Mouse (Mus musculus) MEL (cell line): ENCODE measurements around the gene P2rx3. TPM values are rescaled to one million over a fixed set of nuclear protein-coding genes. Genes with fewer than 3 reads are reported as not detected.

Experiments
- DNase-seq: peaks from one replicate; pipeline ENCODE4 v3.0.0; 2011; ENCODE audit warnings: low read depth, low spot score
- H3K27ac ChIP-seq: 2 replicates; pipeline ENCODE4 v1.5.1; 2012; ENCODE audit warnings: low read depth, mild to moderate bottlenecking, control low read depth, low read length, moderate library complexity; ENCODE audit not compliant: control insufficient read depth
- H3K27me3 ChIP-seq, 2 experiments: fragments of 150-350 bp in 1 of 2; sonication (generic) in 1 of 2; 2 replicates each; pipeline ENCODE4 v1.6.1; 2012; ENCODE audit warnings: low read length in 2 of 2, mild to moderate bottlenecking in 2 of 2, improper control_type of control experiment in 1 of 2, moderate library complexity in 1 of 2; ENCODE audit not compliant: insufficient read depth in 2 of 2, control insufficient read depth in 1 of 2
- H3K36me3 ChIP-seq, 2 experiments: 2 replicates each; pipeline ENCODE4 v1.6.1; 2012 to 2014; ENCODE audit warnings: low read length in 2 of 2, improper control_type of control experiment in 1 of 2, inconsistent platforms in 1 of 2, mild to moderate bottlenecking in 1 of 2; ENCODE audit not compliant: insufficient read depth in 2 of 2, control insufficient read depth in 1 of 2
- H3K4me1 ChIP-seq, 2 experiments: fragments of 150-350 bp in 1 of 2; sonication (generic) in 1 of 2; 2 replicates each; pipeline ENCODE4 v1.6.1; 2012; ENCODE audit warnings: low read length in 2 of 2, improper control_type of control experiment in 1 of 2, mild to moderate bottlenecking in 1 of 2; ENCODE audit not compliant: insufficient read depth in 2 of 2, control insufficient read depth in 1 of 2
- H3K4me3 ChIP-seq, 2 experiments: fragments of 150-350 bp in 1 of 2; sonication (generic) in 1 of 2; 2 replicates each; pipeline ENCODE4 v1.5.1; 2012; ENCODE audit warnings: low read depth in 2 of 2, low read length in 2 of 2, mild to moderate bottlenecking in 2 of 2, moderate library complexity in 2 of 2, control low read depth in 1 of 2, improper control_type of control experiment in 1 of 2; ENCODE audit not compliant: control insufficient read depth in 1 of 2, insufficient read depth in 1 of 2
- H3K79me2 ChIP-seq: 2 replicates; pipeline ENCODE4 v1.6.1; 2012; ENCODE audit warnings: mild to moderate bottlenecking, low read length, moderate library complexity; ENCODE audit not compliant: control insufficient read depth, poor library complexity, insufficient read depth
- H3K9ac ChIP-seq: 2 replicates; pipeline ENCODE4 v1.6.1; 2012; ENCODE audit warnings: low read depth, mild to moderate bottlenecking, control low read depth, low read length, moderate library complexity; ENCODE audit not compliant: control insufficient read depth, poor library complexity, severe bottlenecking
- H3K9me3 ChIP-seq: fragments of 150-350 bp; sonication (generic); replicated peaks from 2 replicates; pipeline ENCODE4 v1.6.1; 2012; ENCODE audit warnings: mild to moderate bottlenecking, low read length, improper control_type of control experiment, moderate library complexity; ENCODE audit not compliant: insufficient read depth
- BHLHE40 ChIP-seq: IDR thresholded peaks from 2 replicates; pipeline ENCODE4 v1.6.1; 2012; ENCODE audit warnings: low read depth, mild to moderate bottlenecking, inconsistent platforms, low read length, improper control_type of control experiment, borderline replicate concordance
- E2F4 ChIP-seq: IDR thresholded peaks from 2 replicates; pipeline ENCODE4 v1.6.1; 2011; ENCODE audit warnings: low read depth, low read length, improper control_type of control experiment, borderline replicate concordance
- ETS1 ChIP-seq: IDR thresholded peaks from 2 replicates; pipeline ENCODE4 v1.6.1; 2012; ENCODE audit warnings: low read depth, mild to moderate bottlenecking, inconsistent platforms, low read length, improper control_type of control experiment, moderate library complexity
- GATA1 ChIP-seq: IDR thresholded peaks from 2 replicates; pipeline ENCODE4 v1.6.1; 2011; ENCODE audit warnings: low read depth, low read length, improper control_type of control experiment
- KAT2A ChIP-seq: conservative IDR thresholded peaks from 2 replicates; pipeline ENCODE4 v1.6.1; 2012; ENCODE audit warnings: low read depth, low read length, improper control_type of control experiment, inconsistent platforms
- MAZ ChIP-seq: IDR thresholded peaks from 2 replicates; pipeline ENCODE4 v1.6.1; 2012; ENCODE audit warnings: low read depth, mild to moderate bottlenecking, inconsistent platforms, low read length, improper control_type of control experiment
- MXI1 ChIP-seq: IDR thresholded peaks from 2 replicates; pipeline ENCODE4 v1.6.1; 2011; ENCODE audit warnings: mild to moderate bottlenecking, low read depth, low read length, improper control_type of control experiment
- MYB ChIP-seq: IDR thresholded peaks from 2 replicates; pipeline ENCODE4 v1.6.1; 2011; ENCODE audit warnings: mild to moderate bottlenecking, low read depth, low read length, improper control_type of control experiment
- NELFE ChIP-seq: IDR thresholded peaks from 2 replicates; pipeline ENCODE4 v1.6.1; 2011; ENCODE audit warnings: low read depth, low read length, improper control_type of control experiment
- POLR2A ChIP-seq, 2 experiments: IDR thresholded peaks; 2 replicates each; pipeline ENCODE4 v1.6.1; 2011 to 2012; ENCODE audit warnings: low read length in 2 of 2, mild to moderate bottlenecking in 2 of 2, control low read depth in 1 of 2, improper control_type of control experiment in 1 of 2, low read depth in 1 of 2, moderate library complexity in 1 of 2; ENCODE audit not compliant: control insufficient read depth in 1 of 2, insufficient read depth in 1 of 2, poor library complexity in 1 of 2
- POLR2AphosphoS5 ChIP-seq: IDR thresholded peaks from 2 replicates; pipeline ENCODE4 v1.6.1; 2012; ENCODE audit warnings: low read depth, borderline replicate concordance, mild to moderate bottlenecking, inconsistent platforms, low read length, moderate library complexity, mixed read lengths
- RCOR1 ChIP-seq: IDR thresholded peaks from 2 replicates; pipeline ENCODE4 v1.6.1; 2012; ENCODE audit warnings: low read depth, mild to moderate bottlenecking, inconsistent platforms, low read length, improper control_type of control experiment
- SIN3A ChIP-seq: IDR thresholded peaks from 2 replicates; pipeline ENCODE4 v1.6.1; 2012; ENCODE audit warnings: low read length, improper control_type of control experiment, inconsistent platforms
- TCF12 ChIP-seq: IDR thresholded peaks from 2 replicates; pipeline ENCODE4 v1.6.1; 2014; ENCODE audit warnings: low read depth, mild to moderate bottlenecking, inconsistent platforms, low read length, improper control_type of control experiment, moderate library complexity
- UBTF ChIP-seq: IDR thresholded peaks from 2 replicates; pipeline ENCODE4 v1.6.1; 2012; ENCODE audit warnings: low read depth, mild to moderate bottlenecking, inconsistent platforms, low read length, improper control_type of control experiment, moderate library complexity, borderline replicate concordance; ENCODE audit not compliant: insufficient read depth
- USF1 ChIP-seq: IDR thresholded peaks from 2 replicates; pipeline ENCODE4 v1.6.1; 2014; ENCODE audit warnings: low read depth, mild to moderate bottlenecking, inconsistent platforms, low read length, improper control_type of control experiment, moderate library complexity
- ZC3H11A ChIP-seq: IDR thresholded peaks from 2 replicates; pipeline ENCODE4 v1.6.1; 2012; ENCODE audit warnings: low read depth, mild to moderate bottlenecking, inconsistent platforms, low read length, improper control_type of control experiment
- ZMIZ1 ChIP-seq: IDR thresholded peaks from 2 replicates; pipeline ENCODE4 v1.6.1; 2012; ENCODE audit warnings: low read depth, mild to moderate bottlenecking, inconsistent platforms, low read length, improper control_type of control experiment, moderate library complexity
- ZNF384 ChIP-seq: IDR thresholded peaks from 2 replicates; pipeline ENCODE4 v1.6.1; 2012; ENCODE audit warnings: low read depth, mild to moderate bottlenecking, inconsistent platforms, low read length, improper control_type of control experiment
- polyA plus RNA-seq, 2 experiments: library from polyadenylated mRNA; stranded (reverse) in 1 of 2; unstranded in 1 of 2; fragments of >175 nt in 1 of 2; fragments of >200 nt in 1 of 2; gene quantifications; 2 replicates each; pipeline versions ENCODE4 v1.2.1 to v1.2.4; 2012; ENCODE audit warnings: low replicate concordance in 2 of 2, low read depth in 1 of 2; ENCODE audit not compliant: insufficient read length in 2 of 2, insufficient read depth in 1 of 2, missing spikeins in 1 of 2
- total RNA-seq: library from RNA; depleted of rRNA; stranded (reverse); fragments of 300-350 nt; gene quantifications from 2 replicates; pipeline ENCODE4 v1.2.3, GENCODE M21; 2012

Gene P2rx3
- total and polyA plus RNA-seq, 3 experiments, result 0.36 TPM; not detected in 2

- Histone ChIP-seq H3K4me1 (no peaks in the 10 kb centered on the region), H3K36me3 (no peaks in the 10 kb centered on the region), H3K79me2 (no peaks in the 10 kb centered on the region), H3K9me3 (no peaks in the 10 kb centered on the region), H3K27me3 (no peaks in the 10 kb centered on the region), H3K27ac (no peak overlapping the region), H3K4me3 (no peak overlapping the region), H3K9ac (no peak overlapping the region)
- DNase-seq, result no peak
- no peak for TF ChIP-seq ZC3H11A
These were observed 29.7 kb upstream of the P2rx3 start for GRCm38 (mm10) chr2:85066937-85067336.

DNA sequence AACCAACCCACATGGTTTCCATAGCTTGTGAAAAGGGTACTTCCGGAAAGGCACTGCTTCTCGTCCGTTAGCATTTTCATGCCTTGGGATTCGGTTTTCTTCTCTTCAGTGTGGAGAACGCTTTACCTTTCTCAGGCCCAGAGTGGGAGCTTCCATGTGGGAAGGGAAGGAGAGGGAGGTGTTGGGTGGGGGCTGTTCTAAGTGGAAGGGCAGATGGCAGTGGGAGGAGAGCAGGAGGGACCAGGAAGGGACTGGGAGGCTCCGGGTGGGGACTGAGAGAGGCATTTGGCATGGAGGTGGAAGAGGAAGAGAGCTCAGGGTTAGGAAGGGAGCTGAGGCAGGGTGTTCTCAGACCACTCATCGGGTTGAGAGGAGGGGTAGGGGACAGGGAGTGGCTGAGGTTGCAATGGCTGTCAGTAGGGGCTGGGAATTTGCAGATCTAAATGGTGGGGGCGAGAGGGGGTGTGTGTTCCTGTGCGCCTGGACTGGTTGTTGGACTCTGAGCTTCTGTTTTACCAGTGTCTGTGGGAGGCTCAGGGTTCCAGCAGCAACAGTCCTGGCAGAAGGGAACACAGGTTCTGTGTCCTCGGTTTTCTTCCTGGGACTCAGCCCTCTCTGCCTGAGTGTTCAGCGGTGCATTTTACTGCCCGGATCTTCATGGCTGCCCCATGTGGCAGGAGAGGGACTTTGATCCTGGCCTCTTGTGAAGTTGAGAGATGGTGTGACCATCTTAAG lies 28.0 kb upstream of the P2rx3 start:
- Histone ChIP-seq H3K27me3 (no peaks in the 10 kb centered on the region), H3K4me3 (no peak overlapping the region), H3K9ac (no peak overlapping the region), H3K4me1 (peaks cover 0 to 4% of the 10 kb centered on the region in 2 experiments; a peak in 3 of 4 replicates), H3K27ac (no peak overlapping the region), H3K79me2 (no peaks in the 10 kb centered on the region; the same call in 1 of the 2 replicates), H3K9me3 (no peaks in the 10 kb centered on the region), H3K36me3 (peaks cover 0 to 2% of the 10 kb centered on the region in 2 experiments; a peak in 2 of 4 replicates)
- TF ChIP-seq NELFE (no peak), RCOR1 (no peak), BHLHE40 (no peak), MYB (no peak), MXI1 (no peak), POLR2A (IDR thresholded peaks at IDR 0.05; ENCODE audit: control insufficient read depth in 1 of 2, insufficient read depth in 1 of 2, low read depth in 1 of 2, low read length in 2 of 2, poor library complexity in 1 of 2) (no peak), POLR2AphosphoS5 (no peak), GATA1 (no peak), USF1 (no peak), ETS1 (no peak), ZNF384 (no peak), TCF12 (no peak), SIN3A (no peak), E2F4 (no peak), MAZ (no peak), KAT2A (no peak), ZMIZ1 (no peak), UBTF (no peak)
- DNase-seq, result no peak
